Mouse (Mus musculus) kidney, postnatal 4 days (tissue): ENCODE data around the gene Ppa2.

Experiments used
- DNase-seq, 2 experiments: peaks; one replicate each; pipeline ENCODE4 v3.0.0; 2021; ENCODE audit warnings: mixed read lengths in 2 of 2

The Ppa2 gene

GRCm38 (mm10) chr3:133405636-133406035 lies 95.7 kb downstream of the Ppa2 start:
- no peak for DNase-seq

GRCm38 (mm10) chr3:133406248-133406647 lies 96.3 kb downstream of the Ppa2 start:
- no peak for DNase-seq

GRCm38 (mm10) chr3:133411123-133411675 lies 101.3 kb downstream of the Ppa2 start:
- DNase-seq = no peak

GRCm38 (mm10) chr3:133411768-133412167 lies 101.9 kb downstream of the Ppa2 start:
- no peak for DNase-seq

- DNase-seq = no peak
These were observed 104.8 kb downstream of the Ppa2 start for GRCm38 (mm10) chr3:133414747-133415146.

- DNase-seq = no peak
These were observed 113.2 kb downstream of the Ppa2 start for GRCm38 (mm10) chr3:133423073-133423472.
